Mouse (Mus musculus) liver, embryonic 11.5 days (tissue): ENCODE data around the gene Lrch1. TPM values are rescaled to one million over a fixed set of nuclear protein-coding genes. Genes with fewer than 3 reads are reported as not detected.

Source experiments
- ATAC-seq: fragments of 200-750 bp; cut with Nextera tagmentation; replicated peaks from 2 replicates; pipeline ENCODE4 v1.8.0; 2017; ENCODE audit warnings: moderate number of reproducible peaks, mild to moderate bottlenecking, moderate TSS enrichment, moderate library complexity; ENCODE audit not compliant: low FRiP score
- DNase-seq: peaks from one replicate; pipeline ENCODE4 v3.0.0-alpha.2; 2017; ENCODE audit warnings: low spot score
- H3K27ac ChIP-seq: fragments of 300-500 bp; sonication (generic); 2 replicates; pipeline ENCODE4 v1.5.1; 2014; ENCODE audit warnings: mild to moderate bottlenecking, low read depth, low read length, control low read depth
- H3K27me3 ChIP-seq: fragments of 300-500 bp; sonication (generic); replicated peaks from 2 replicates; pipeline ENCODE4 v1.6.1; 2014; ENCODE audit warnings: low read length, mixed read lengths; ENCODE audit not compliant: control insufficient read depth, insufficient read depth
- H3K36me3 ChIP-seq: fragments of 300-500 bp; sonication (generic); 2 replicates; pipeline ENCODE4 v1.6.1; 2014; ENCODE audit warnings: mild to moderate bottlenecking, low read length, moderate library complexity, mixed read lengths; ENCODE audit not compliant: control insufficient read depth, insufficient read depth
- H3K4me1 ChIP-seq: fragments of 300-500 bp; sonication (generic); replicated peaks from 2 replicates; pipeline ENCODE4 v1.6.1; 2014; ENCODE audit warnings: low read length, mixed read lengths; ENCODE audit not compliant: control insufficient read depth, insufficient read depth
- H3K4me2 ChIP-seq: fragments of 300-500 bp; sonication (generic); 2 replicates; pipeline ENCODE4 v1.6.1; 2014; ENCODE audit warnings: mild to moderate bottlenecking, control low read depth, moderate library complexity
- H3K4me3 ChIP-seq: fragments of 300-500 bp; sonication (generic); 2 replicates; pipeline ENCODE4 v1.5.1; 2014; ENCODE audit warnings: low read depth, low read length, control low read depth
- H3K9ac ChIP-seq: fragments of 300-500 bp; sonication (generic); 2 replicates; pipeline ENCODE4 v1.6.1; 2014; ENCODE audit warnings: low read depth, low read length, control low read depth
- H3K9me3 ChIP-seq: fragments of 300-500 bp; sonication (generic); 2 replicates; pipeline ENCODE4 v1.6.1; 2016; ENCODE audit warnings: low read length, inconsistent platforms, mixed read lengths; ENCODE audit not compliant: control insufficient read depth
- WGBS: fragments of 180-500 bp; shearing (Covaris S2); extraction: QIAGEN DNeasy Blood & Tissue Kit; methylation state at CpG from one replicate; pipeline ENCODE4 v1.1.7; 2014; 5-methylcytosine and 5-hydroxymethylcytosine counted together
- polyA plus RNA-seq: library from polyadenylated mRNA; unstranded; fragments of >200 nt; fragmentation: Nextera tagmentation; extraction: Ambion mirVana; gene quantifications from 2 replicates; pipeline ENCODE4 v1.2.1, GENCODE M21; 2014

Lrch1 gene
- polyA plus RNA-seq, 1 experiment from 2014 or later = 8.0 TPM

GRCm38 (mm10) chr14:74943581-74944117, 4.0 kb downstream of the Lrch1 start:
- DNase-seq = no peak
- Histone ChIP-seq H3K27me3 (no peaks in the 10 kb centered on the region), H3K9me3 (no peaks in the 10 kb centered on the region), H3K4me2 (no peak overlapping the region), H3K9ac (no peak overlapping the region), H3K36me3 (no peaks in the 10 kb centered on the region), H3K27ac (no peak overlapping the region), H3K4me1 (peaks cover 12% of the 10 kb centered on the region), H3K4me3 (no peak overlapping the region)
- WGBS = 78% methylated on average over 6 of the region's 6 CpGs
- no peak for ATAC-seq

GRCm38 (mm10) chr14:74943024-74943423, 4.7 kb downstream of the Lrch1 start:
- Histone ChIP-seq H3K4me1 (peaks cover 6% of the 10 kb centered on the region), H3K27me3 (no peaks in the 10 kb centered on the region), H3K27ac (no peak overlapping the region), H3K4me3 (no peak overlapping the region), H3K9ac (no peak overlapping the region), H3K9me3 (no peaks in the 10 kb centered on the region), H3K4me2 (no peak overlapping the region), H3K36me3 (no peaks in the 10 kb centered on the region)
- 54% methylated on average over 8 of the region's 8 CpGs for WGBS
- DNase-seq (no peak), ATAC-seq (no peak)

GRCm38 (mm10) chr14:74941591-74941990, 6.1 kb downstream of the Lrch1 start:
- Histone ChIP-seq H3K9me3 (no peaks in the 10 kb centered on the region), H3K4me3 (no peak overlapping the region), H3K4me2 (no peak overlapping the region), H3K36me3 (no peaks in the 10 kb centered on the region), H3K27ac (no peak overlapping the region), H3K4me1 (peaks cover 8% of the 10 kb centered on the region), H3K27me3 (no peaks in the 10 kb centered on the region), H3K9ac (no peak overlapping the region)
- DNase-seq (no peak), ATAC-seq (no peak)
- 89% methylated on average over 7 of the region's 7 CpGs for WGBS

- H3K27me3 ChIP-seq = no peaks in the 10 kb centered on the region
- DNase-seq (no peak), ATAC-seq (0 out of 2 replicates have a peak, but pooled peaks have one; percentile 48)
- no peaks in the 10 kb centered on the region for H3K9me3 ChIP-seq
- no peaks in the 10 kb centered on the region for H3K36me3 ChIP-seq
- no peak overlapping the region for H3K4me3 ChIP-seq
- peaks cover 3% of the 10 kb centered on the region; the same call in 1 of the 2 replicates for H3K4me1 ChIP-seq
- WGBS = 69% methylated on average over 4 of the region's 4 CpGs
- H3K27ac ChIP-seq = no peak overlapping the region
- no peak overlapping the region for H3K9ac ChIP-seq
- H3K4me2 ChIP-seq = no peak overlapping the region
These were observed 6.9 kb downstream of the Lrch1 start for GRCm38 (mm10) chr14:74940741-74941140.

- Histone ChIP-seq H3K36me3 (no peaks in the 10 kb centered on the region), H3K27ac (no peak overlapping the region), H3K9ac (no peak overlapping the region), H3K4me1 (peaks cover 3% of the 10 kb centered on the region; the same call in 1 of the 2 replicates), H3K4me2 (no peak overlapping the region), H3K9me3 (no peaks in the 10 kb centered on the region), H3K27me3 (no peaks in the 10 kb centered on the region), H3K4me3 (no peak overlapping the region)
- ATAC-seq (no peak), DNase-seq (no peak)
- 57% methylated on average over 9 of the region's 9 CpGs for WGBS
These were observed 8.3 kb downstream of the Lrch1 start for GRCm38 (mm10) chr14:74939355-74939754.

- DNase-seq (no peak), ATAC-seq (no peak)
- peaks cover 3% of the 10 kb centered on the region; the same call in 1 of the 2 replicates for H3K4me1 ChIP-seq
- no peaks in the 10 kb centered on the region for H3K36me3 ChIP-seq
- H3K9ac ChIP-seq = no peak overlapping the region
- 69% methylated on average over 3 of the region's 3 CpGs for WGBS
- no peak overlapping the region for H3K27ac ChIP-seq
- no peak overlapping the region for H3K4me2 ChIP-seq
- H3K27me3 ChIP-seq = no peaks in the 10 kb centered on the region
- no peaks in the 10 kb centered on the region for H3K9me3 ChIP-seq
- no peak overlapping the region for H3K4me3 ChIP-seq
These were observed 8.8 kb downstream of the Lrch1 start for GRCm38 (mm10) chr14:74938896-74939295.

- 40% methylated on average over 2 of the region's 2 CpGs for WGBS
- no peak overlapping the region for H3K4me3 ChIP-seq
- H3K4me1 ChIP-seq = peaks cover 3% of the 10 kb centered on the region; the same call in 1 of the 2 replicates
- 0 out of 2 replicates have a peak, but pooled peaks have one; percentile 40 for ATAC-seq
- H3K36me3 ChIP-seq = no peaks in the 10 kb centered on the region
- no peaks in the 10 kb centered on the region for H3K27me3 ChIP-seq
- H3K4me2 ChIP-seq = no peak overlapping the region
- no peak for DNase-seq
- no peak overlapping the region for H3K9ac ChIP-seq
- no peak overlapping the region for H3K27ac ChIP-seq
- H3K9me3 ChIP-seq = no peaks in the 10 kb centered on the region
These were observed 11.0 kb downstream of the Lrch1 start for GRCm38 (mm10) chr14:74936557-74937261.

GRCm38 (mm10) chr14:74935111-74935510, 12.6 kb downstream of the Lrch1 start:
- Histone ChIP-seq H3K9me3 (no peaks in the 10 kb centered on the region), H3K36me3 (no peaks in the 10 kb centered on the region), H3K4me2 (no peak overlapping the region), H3K9ac (no peak overlapping the region), H3K27me3 (no peaks in the 10 kb centered on the region), H3K27ac (no peak overlapping the region), H3K4me3 (no peak overlapping the region), H3K4me1 (peaks cover 3% of the 10 kb centered on the region; the same call in 1 of the 2 replicates)
- DNase-seq = no peak
- 95% methylated on average over 6 of the region's 6 CpGs for WGBS
- ATAC-seq = no peak
